Mouse (Mus musculus) heart, adult 2 months (tissue): Measurements from ENCODE around the gene B4galt3. TPM values are rescaled to one million over a fixed set of nuclear protein-coding genes. Genes with fewer than 3 reads are reported as not detected.

Experiments used
- DNase-seq, 2 experiments: peaks; one replicate each; pipeline ENCODE4 v3.0.0; 2021
- H3K27ac ChIP-seq: fragments of 200-600 bp; 2 replicates; pipeline ENCODE4 v1.8.1; 2022
- H3K27me3 ChIP-seq: fragments of 200-500 bp; 2 replicates; pipeline ENCODE4 v1.6.1; 2012; ENCODE audit warnings: mild to moderate bottlenecking, low read length, inconsistent platforms, mixed read lengths; ENCODE audit not compliant: control insufficient read depth, insufficient read depth
- H3K36me3 ChIP-seq: fragments of 200-500 bp; 2 replicates; pipeline ENCODE4 v1.6.1; 2012; ENCODE audit warnings: low read length, inconsistent platforms; ENCODE audit not compliant: control insufficient read depth, insufficient read depth
- H3K4me1 ChIP-seq: fragments of 200-500 bp; 2 replicates; pipeline ENCODE4 v1.6.1; 2011; ENCODE audit warnings: low read length; ENCODE audit not compliant: control insufficient read depth, insufficient read depth
- H3K4me3 ChIP-seq: fragments of 200-600 bp; 2 replicates; pipeline ENCODE4 v1.8.1; 2022
- H3K79me2 ChIP-seq: fragments of 200-500 bp; replicated peaks from 2 replicates; pipeline ENCODE4 v1.6.1; 2012; ENCODE audit warnings: mild to moderate bottlenecking, inconsistent platforms, low read length, moderate library complexity, mixed read lengths; ENCODE audit not compliant: control insufficient read depth, insufficient read depth
- H3K9ac ChIP-seq: fragments of 200-500 bp; 2 replicates; pipeline ENCODE4 v1.6.1; 2012; ENCODE audit warnings: low read depth, mild to moderate bottlenecking, control low read depth, inconsistent platforms, low read length, mixed read lengths
- CTCF ChIP-seq: fragments of 200-600 bp; IDR thresholded peaks from 2 replicates; pipeline ENCODE4 v1.8.1; 2022; ENCODE audit warnings: antibody characterized with exemption, mild to moderate bottlenecking, moderate library complexity
- EP300 ChIP-seq: fragments of 200-500 bp; IDR thresholded peaks from 2 replicates; pipeline ENCODE4 v1.6.1; 2011; ENCODE audit warnings: low read depth, low read length, control low read depth; ENCODE audit not compliant: insufficient read depth
- POLR2A ChIP-seq: fragments of 200-500 bp; IDR thresholded peaks from 2 replicates; pipeline ENCODE4 v1.6.1; 2011; ENCODE audit warnings: mild to moderate bottlenecking, low read depth, low read length, control low read depth; ENCODE audit not compliant: insufficient read depth
- WGBS: fragments of 180-500 bp; shearing (Covaris S2); methylation state at CpG from one replicate; pipeline ENCODE4 v1.1.7; 2018; 5-methylcytosine and 5-hydroxymethylcytosine counted together
- intact Hi-C: fragments of 180-260 bp; cut with DNase I; formaldehyde crosslinking; loops from one replicate; pipeline ENCODE4 v1.15.1; 2025
- polyA plus RNA-seq: library from polyadenylated mRNA; depleted of rRNA; stranded (reverse); fragments of >200 nt; gene quantifications from 2 replicates; pipeline ENCODE4 v1.2.3, GENCODE M21; 2012
- total RNA-seq, 2 experiments: library from RNA; stranded (reverse); gene quantifications; 2 replicates each; pipeline ENCODE4 v1.2.3; 2021

Gene B4galt3
- total and polyA plus RNA-seq, 3 experiments = 16.4 to 41.9 (median 17.4) TPM

DNA sequence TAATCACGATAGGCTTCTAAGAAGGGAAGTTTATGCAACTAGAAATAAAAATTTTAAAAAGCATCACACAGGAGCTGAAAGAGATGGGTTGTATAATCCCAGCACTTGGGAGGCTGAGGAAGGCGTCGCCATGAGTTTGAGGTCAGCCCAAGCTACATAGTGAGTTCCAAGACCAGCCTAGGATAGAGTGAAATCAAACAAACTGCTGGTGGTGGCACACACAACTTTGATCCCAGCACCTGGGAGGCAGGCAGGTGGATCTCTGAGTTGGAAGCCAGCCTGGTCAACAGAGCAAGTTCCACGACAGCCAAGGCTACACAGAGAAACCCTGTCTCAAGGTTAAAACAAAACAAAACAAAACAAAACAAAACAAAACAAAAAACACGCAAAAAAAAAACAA, 37.8 kb upstream of the B4galt3 start:
- Histone ChIP-seq H3K4me1 (no peaks in the 10 kb centered on the region; the same call in none of the 2 replicates), H3K9ac (no peak overlapping the region), H3K79me2 (no peaks in the 10 kb centered on the region), H3K27me3 (no peaks in the 10 kb centered on the region), H3K4me3 (no peak overlapping the region), H3K36me3 (peaks cover 12% of the 10 kb centered on the region), H3K27ac (peak overlapping the region; percentile 7; the same call in 1 of the 2 replicates)
- no peak for TF ChIP-seq POLR2A
- no peak for TF ChIP-seq CTCF
- TF ChIP-seq EP300 = no peak
- DNase-seq = no peak
- WGBS = 71% methylated on average over 5 of the region's 5 CpGs
- intact Hi-C loops = no loop called here

DNA sequence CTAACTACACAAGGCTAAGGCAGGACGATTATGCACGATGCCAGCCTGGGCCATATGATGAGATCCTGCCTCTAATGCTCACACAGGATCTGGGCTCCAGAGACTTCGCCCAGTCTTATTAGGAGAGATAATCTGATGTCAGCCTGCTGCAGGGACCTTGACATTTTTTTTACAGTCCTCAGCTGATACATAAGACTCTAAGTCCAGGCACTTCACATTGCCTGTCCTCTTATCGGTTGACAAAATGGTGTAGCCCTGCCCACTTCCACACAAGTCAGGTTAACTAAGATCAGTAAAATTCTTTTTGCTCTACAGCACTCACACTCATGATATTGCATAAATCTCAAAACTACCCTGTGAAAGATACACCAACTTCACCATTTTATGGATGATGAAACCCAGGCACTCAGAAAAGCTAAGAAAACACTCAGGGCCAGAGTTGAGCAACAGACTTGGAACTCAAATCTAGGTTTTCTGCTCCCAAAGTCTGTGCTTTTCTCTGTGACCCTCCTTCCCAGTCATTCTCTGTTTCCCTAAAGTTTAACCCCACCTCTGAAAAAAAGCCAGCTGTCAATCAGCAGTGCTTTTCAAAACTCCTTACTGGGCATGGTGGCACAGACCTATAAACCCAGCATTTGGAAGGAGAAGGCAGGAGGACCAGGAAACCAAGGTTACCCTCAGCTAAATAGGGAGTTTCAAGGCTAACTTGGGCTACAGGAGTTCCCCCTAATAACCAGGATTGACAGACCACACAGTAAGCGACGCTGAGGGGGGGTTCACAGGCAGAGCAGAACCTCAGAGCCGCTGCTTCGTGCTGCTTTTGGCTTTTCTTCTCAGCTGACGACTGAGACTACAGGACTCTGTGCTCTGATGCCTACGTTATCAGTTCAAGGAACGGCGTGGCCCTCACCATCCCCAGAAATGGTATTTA, 37.1 kb upstream of the B4galt3 start:
- TF ChIP-seq EP300 (no peak), CTCF (no peak), POLR2A (no peak)
- no peak overlapping the region for H3K9ac ChIP-seq
- no peaks in the 10 kb centered on the region for H3K27me3 ChIP-seq
- H3K4me3 ChIP-seq = no peak overlapping the region
- H3K4me1 ChIP-seq = no peaks in the 10 kb centered on the region; the same call in none of the 2 replicates
- DNase-seq = no peak
- intact Hi-C loops = no loop called here
- peaks cover 12% of the 10 kb centered on the region for H3K36me3 ChIP-seq
- no peaks in the 10 kb centered on the region for H3K79me2 ChIP-seq
- WGBS = 63% methylated on average over 12 of the region's 12 CpGs
- H3K27ac ChIP-seq = peak overlapping the region; percentile 28

DNA sequence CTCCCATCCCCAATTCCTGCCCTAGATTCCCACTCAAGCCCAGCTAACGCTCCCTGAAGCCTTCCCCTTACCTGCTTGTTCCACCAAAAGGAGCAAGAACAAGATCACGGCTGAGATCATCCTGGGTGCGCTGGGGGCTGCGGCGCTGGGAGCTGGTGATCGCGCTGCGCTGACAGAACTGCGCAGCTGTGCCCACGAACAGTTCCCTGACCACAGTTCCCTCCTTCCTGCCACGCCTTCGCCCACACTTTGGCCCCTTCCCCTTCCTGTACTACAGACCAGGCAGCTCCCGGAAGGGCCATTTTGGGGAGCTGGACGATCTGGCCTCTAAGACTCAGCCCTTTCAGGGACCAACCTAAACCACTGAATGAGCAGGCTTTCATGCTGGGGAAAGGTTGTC, 36.0 kb upstream of the B4galt3 start, which contains the start of gene Fcer1g:
Fcer1g (minus strand) TSS at position 240 of the 400 bp plus-strand sequence.
- Histone ChIP-seq H3K9ac (0 out of 2 replicates have a peak within 1 kb of the TSS, but pooled peaks have one; percentile 37), H3K4me3 (no peak within 1 kb of the TSS), H3K36me3 (peaks cover 12% of the 10 kb centered on the region), H3K79me2 (no peaks in the 10 kb centered on the region), H3K27me3 (no peaks in the 10 kb centered on the region), H3K4me1 (no peaks in the 10 kb centered on the region; the same call in none of the 2 replicates), H3K27ac (peak within 1 kb of the TSS; percentile 28)
- TF ChIP-seq POLR2A (peak; percentile 62; the same call in 1 of the 2 replicates), EP300 (no peak)
- intact Hi-C loops = no loop called here
- peak; percentile 51 to 67 for DNase-seq
- 82% methylated on average over 14 of the region's 14 CpGs for WGBS

DNA sequence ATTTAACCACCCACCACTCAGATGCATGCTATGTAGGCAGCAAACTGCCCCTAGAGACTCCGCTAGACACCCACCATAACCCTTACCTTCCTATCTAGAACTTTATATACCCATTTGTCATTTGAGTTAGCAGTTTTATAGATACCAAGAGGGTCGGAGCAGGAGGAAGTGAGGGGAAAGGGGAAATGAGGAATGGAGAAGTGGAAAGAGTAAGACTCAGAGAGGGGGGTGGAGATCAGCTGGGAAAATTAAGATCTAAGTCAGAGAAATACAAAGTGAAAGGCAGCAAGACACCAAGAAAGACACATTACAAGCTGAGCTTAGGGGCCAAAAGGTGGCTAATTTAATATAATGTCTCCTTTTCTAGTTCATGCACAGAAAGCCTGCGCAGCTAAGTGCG, 35.6 kb upstream of the B4galt3 start:
- no peak overlapping the region for H3K9ac ChIP-seq
- intact Hi-C loops = no loop called here

DNA sequence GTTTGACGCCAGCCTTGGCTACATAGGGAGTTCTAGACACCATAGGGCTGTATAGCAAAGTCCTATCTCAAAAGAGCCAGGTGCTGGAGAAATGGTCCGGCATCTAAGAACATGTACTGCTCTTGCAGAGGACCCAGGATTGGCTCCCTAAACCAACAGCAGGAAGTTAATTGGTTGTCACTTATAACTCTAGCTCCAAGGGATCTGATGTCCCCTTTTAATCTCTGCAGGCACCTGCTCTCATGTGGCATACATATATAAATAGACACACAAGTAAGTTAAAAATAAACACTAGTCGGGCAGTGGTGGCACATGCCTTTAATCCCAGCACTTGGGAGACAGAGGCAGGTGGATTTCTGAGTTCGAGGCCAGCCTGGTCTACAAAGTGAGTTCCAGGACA, 34.3 kb upstream of the B4galt3 start:
- no peak for DNase-seq
- WGBS = 56% methylated on average over 4 of the region's 4 CpGs
- Histone ChIP-seq H3K27ac (peak overlapping the region; percentile 61), H3K79me2 (no peaks in the 10 kb centered on the region), H3K27me3 (no peaks in the 10 kb centered on the region), H3K36me3 (peaks cover 21% of the 10 kb centered on the region), H3K4me1 (peaks cover 2% of the 10 kb centered on the region), H3K4me3 (no peak overlapping the region), H3K9ac (no peak overlapping the region)
- intact Hi-C loops = no loop called here
- no peak for TF ChIP-seq POLR2A
- no peak for TF ChIP-seq EP300
- TF ChIP-seq CTCF = no peak

More for the DNA sequence above, 35.6 kb upstream of the B4galt3 start:
- Histone ChIP-seq H3K4me3 (no peak overlapping the region), H3K27ac (no peak overlapping the region), H3K27me3 (no peaks in the 10 kb centered on the region), H3K4me1 (no peaks in the 10 kb centered on the region; the same call in none of the 2 replicates), H3K79me2 (no peaks in the 10 kb centered on the region), H3K36me3 (peaks cover 12% of the 10 kb centered on the region)
- DNase-seq = no peak
- TF ChIP-seq CTCF = no peak
- no peak for TF ChIP-seq POLR2A
- no peak for TF ChIP-seq EP300
- WGBS = 88% methylated on average over 4 of the region's 4 CpGs

DNA sequence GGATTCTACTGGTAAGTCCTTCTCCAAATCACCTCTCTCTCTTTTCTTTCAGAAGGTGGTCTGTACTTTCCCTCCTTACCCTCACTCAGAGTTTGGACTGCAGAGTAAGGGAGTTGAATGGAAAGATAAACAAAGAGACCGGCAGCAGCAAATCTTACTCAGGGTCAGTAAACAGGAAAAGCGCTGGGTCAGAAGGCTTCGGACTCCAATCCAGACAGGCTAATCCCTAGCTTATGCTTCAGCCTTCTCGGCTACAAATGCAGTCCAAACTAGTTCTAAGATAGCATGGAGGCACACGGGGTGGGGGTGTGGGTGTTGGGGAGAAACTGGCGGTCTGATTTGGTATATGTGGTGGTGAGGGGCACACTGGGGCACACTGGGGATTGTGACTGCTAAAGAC, 32.7 kb upstream of the B4galt3 start:
- 64% methylated on average over 6 of the region's 6 CpGs for WGBS
- Histone ChIP-seq H3K36me3 (peaks cover 21% of the 10 kb centered on the region), H3K79me2 (no peaks in the 10 kb centered on the region), H3K4me3 (no peak overlapping the region), H3K27me3 (no peaks in the 10 kb centered on the region), H3K9ac (no peak overlapping the region), H3K27ac (no peak overlapping the region), H3K4me1 (peaks cover 2% of the 10 kb centered on the region)
- no peak for DNase-seq
- intact Hi-C loops = no loop called here
- TF ChIP-seq CTCF (no peak), EP300 (no peak), POLR2A (no peak)
